Mouse (Mus musculus) bone marrow, adult 2 months (tissue): ENCODE measurements at regions not wholly inside any gene's neighbourhood (a gene's known extent, or its start where the extent isn't known, plus 50 kb on each side); places are given as distances from the start of the nearest gene placed in this dataset.

Experiments
- CTCF ChIP-seq: fragments of 200-500 bp; IDR thresholded peaks from 2 replicates; pipeline ENCODE4 v1.5.1; 2011; ENCODE audit warnings: low read length, control low read depth; ENCODE audit not compliant: control insufficient read depth, insufficient read depth
- POLR2A ChIP-seq: fragments of 200-500 bp; IDR thresholded peaks from 2 replicates; pipeline ENCODE4 v1.6.1; 2011; ENCODE audit warnings: low read depth, mild to moderate bottlenecking, control low read depth, low read length, borderline replicate concordance; ENCODE audit not compliant: control insufficient read depth

- TF ChIP-seq CTCF: no peak
- no peak for TF ChIP-seq POLR2A
These were observed 111.1 kb upstream of the Irx5 start for GRCm38 (mm10) chr8:92246301-92246700.
